Mouse (Mus musculus): ENCODE data around the gene Clasp1.

GRCm38 (mm10) chr1:118531259-118531658, 142.4 kb downstream of the Clasp1 start:
- no peak for TF ChIP-seq CTCF (conservative IDR thresholded peaks at IDR 0.05; ENCODE audit: insufficient read depth, insufficient read length, low read depth, low read length)
- no peak for TF ChIP-seq POLR2A (IDR thresholded peaks at IDR 0.05; ENCODE audit: low read depth, low read length)
